Mouse (Mus musculus): ENCODE results near the gene Klhl41.

The Klhl41 gene

DNA sequence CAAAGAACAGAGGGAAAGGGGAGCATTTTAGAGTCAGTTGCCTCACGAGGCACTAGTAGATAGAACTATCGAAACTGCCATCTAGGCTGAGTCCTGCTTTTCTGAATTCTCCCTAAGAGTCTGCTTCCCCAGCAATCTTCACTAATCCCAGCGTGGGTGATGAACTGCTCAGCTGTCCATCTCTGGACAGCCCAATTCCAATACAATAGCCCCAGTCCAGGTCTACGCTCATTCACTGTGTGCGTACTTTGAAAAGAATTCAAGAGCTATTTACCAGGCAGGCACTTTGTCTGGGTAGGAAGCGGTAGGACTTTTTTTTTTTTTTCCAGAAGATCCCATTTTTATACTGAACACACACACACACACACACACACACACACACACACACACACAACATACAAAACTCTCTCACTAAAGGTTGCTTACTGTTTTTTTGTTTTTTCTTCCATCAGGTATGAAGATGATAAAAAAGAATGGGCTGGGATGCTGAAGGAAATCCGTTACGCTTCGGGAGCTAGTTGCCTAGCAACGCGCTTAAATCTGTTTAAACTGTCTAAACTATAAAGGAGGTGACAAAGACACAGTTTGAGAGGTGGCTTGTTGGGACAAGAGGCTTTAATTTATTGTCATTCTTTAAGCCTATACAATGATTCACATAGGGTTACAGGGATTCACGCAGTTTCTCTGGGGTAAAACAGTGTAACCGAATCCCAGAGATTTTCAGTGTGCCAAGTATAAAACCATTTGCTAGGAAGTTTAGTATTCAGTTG, 13.3 kb downstream of the Klhl41 start:
- in situ Hi-C loops (cut with MboI), result no loop called here

DNA sequence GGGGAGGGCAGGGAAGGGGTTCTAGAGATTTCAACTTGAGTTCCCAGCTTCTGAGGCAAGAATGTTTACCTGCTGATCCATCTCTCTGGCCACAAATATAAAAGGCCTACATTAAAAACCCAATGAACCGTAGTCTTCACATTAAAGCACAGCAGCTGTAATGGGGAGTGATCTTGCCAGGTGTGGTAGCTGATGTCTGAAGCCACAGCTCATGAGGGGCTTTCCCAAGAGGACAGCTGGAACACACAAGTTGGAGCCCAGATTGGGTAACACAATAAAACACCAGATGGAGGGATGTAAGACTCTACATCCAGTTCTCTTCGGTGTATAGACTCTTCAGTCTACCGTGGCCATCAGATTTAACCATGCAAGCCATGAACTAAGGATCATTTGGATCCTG, 14.6 kb downstream of the Klhl41 start:
- in situ Hi-C loops (cut with MboI), result no loop called here

DNA sequence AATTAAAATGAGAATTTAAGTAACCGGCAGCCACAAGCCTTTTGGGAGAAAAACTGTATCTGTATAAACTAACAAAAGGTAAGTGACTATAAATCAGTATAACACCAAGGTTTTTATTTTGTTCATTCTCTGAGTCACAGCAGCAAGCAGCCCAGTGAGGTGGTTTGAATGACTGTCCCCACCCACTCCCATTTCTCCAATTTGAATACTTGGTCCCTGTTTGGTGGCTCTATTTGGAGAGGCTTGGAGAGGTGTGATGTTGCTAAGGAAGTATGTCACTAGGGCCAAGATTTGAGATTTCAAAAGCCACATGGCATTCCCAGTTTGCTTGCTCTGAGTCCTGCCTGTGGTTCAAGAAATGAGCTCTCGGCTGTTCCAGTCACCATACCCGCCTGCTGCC, 20.3 kb downstream of the Klhl41 start:
- in situ Hi-C loops (cut with MboI), result no loop called here

DNA sequence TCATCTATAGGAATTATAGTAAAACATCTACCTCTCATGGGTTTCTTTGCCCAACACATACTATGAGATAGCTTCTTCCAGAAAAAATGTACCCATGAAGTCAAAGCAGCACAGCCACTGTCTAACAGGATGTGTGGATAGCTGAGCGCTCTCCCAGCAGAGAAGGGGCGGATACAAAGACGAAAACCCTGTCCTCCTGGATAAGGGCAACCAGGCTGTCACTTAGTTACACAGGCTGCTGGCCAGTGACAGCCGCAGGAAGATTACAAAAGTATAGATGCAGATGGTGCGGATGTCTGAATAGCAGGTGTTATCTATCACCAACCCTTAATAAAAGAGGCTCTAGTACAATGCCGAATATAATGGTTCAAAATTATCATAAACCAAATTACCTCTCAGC, 20.9 kb downstream of the Klhl41 start:
- in situ Hi-C loops (cut with MboI), result no loop called here

DNA sequence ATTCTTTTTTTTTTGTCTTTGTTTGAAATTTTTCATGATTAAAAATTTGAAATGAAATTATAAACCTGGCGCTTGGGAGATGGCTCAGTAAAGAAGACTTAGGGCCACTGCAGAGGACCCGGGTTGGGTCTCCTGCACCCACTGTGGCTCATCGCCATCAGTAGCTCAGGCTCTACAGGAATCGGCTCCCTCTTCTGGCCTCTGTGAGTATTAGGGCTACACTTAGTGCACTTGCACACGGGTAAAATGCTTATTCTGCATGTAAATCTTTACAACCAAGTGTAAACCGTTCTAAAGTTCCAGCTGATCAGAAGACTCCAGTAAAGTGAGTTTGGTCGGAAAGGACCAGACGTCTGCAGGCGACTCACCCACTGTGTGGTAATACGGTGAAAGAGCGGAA, 23.6 kb downstream of the Klhl41 start:
- in situ Hi-C loops (cut with MboI), result no loop called here

DNA sequence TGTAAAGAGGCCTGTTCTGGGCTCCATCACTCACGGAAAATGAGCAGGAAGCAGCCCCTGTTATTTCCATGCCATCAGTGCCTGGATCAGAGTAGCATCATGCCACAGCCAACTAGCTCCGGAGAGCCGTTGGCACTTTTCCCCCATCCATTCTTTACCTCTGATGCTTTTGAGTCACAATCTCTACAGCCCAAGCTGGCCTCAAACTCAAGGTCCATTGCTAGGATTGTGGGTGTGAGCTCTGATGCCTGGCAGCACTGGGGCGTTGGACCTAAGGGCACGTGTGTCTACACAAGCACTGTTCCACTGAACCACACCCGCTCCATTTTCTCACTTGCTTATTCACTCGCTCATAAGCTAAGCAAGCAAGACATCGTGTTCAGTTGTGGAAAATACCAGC, 30.5 kb downstream of the Klhl41 start:
- in situ Hi-C loops (cut with MboI), result loop anchor here (25.0 kb wide), 1 partner anchor 1512 kb away; the partner anchor contains the start of gene Dync1i2

DNA sequence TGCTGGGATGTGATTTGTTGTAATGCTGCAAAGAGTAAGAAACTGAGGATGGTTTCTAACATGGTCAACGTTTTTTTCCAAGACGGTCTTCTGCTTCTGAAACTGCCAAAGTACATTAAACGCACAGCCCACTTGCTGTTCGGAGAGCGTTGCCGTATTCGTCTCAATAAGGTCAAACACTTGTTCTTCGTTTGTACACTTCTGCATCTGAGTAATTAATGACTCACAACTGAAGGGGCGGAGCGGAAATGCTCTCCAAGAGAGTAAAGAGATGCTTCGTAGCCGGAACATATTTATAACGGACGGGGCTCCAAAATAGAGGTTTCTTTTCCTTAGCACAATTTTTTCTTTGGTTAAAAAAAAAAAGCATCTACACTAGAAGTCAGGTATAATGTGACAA, 42.3 kb downstream of the Klhl41 start:
- in situ Hi-C loops (cut with MboI), result loop anchor here (25.0 kb wide), 1 partner anchor 1500 kb away; the partner anchor contains the start of gene Dync1i2

DNA sequence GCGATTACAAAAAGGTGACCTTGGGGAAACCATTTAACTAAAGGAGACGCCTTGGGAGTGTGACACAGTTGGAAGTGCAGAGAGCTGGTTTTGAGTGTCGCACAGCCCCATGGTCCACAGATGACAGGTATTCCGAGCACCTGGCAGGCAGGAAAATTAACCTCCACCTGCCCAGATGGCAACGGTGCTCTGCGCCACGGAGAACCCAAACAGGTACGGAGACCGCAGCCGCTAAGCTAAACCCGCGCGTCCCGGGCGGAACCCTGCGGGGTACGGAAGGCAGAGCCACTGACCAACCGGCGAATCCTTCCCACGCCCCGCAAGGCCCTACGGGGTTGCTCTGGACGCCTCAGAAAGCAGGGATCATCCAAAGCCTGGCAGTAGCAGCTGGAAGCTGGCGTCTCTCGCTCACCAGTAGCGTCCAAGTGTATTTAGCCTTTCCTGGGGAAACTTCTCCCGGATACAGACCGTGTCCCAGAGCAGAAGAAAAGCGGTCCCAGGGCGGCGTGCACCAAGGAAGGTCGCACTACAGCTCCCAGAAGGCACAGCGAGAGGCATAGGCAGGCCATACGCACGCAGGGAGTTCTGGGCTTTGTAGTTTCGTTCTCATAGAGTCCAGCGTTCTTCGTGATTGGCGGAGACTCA, 43.2 kb downstream of the Klhl41 start, which contains the start of gene Fastkd1:
Fastkd1 (minus strand) TSS at position 536 of the 645 bp plus-strand sequence.
- in situ Hi-C loops (cut with MboI), result loop anchor here (25.0 kb wide), 1 partner anchor 1499 kb away; the partner anchor contains the start of gene Dync1i2

DNA sequence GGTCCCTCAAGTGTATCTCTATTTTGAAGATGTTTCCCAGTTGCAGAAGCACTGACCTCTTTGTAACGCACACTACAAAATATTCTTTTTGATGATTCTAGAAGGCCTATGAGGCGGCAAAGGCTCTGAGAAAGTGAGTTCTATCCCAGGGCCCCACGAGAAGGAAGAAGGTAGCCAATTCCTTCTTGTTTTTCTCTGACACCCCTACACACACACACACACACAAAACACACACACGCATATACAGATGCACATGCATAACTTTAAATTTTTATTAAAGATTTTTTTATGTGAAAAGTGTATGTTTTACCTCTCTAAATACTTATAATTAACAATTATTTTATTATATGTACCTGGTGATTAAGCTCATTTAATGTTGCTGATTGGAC, 43.7 kb downstream of the Klhl41 start:
- in situ Hi-C loops (cut with MboI), result loop anchor here (25.0 kb wide), 1 partner anchor 1499 kb away; the partner anchor contains the start of gene Dync1i2

DNA sequence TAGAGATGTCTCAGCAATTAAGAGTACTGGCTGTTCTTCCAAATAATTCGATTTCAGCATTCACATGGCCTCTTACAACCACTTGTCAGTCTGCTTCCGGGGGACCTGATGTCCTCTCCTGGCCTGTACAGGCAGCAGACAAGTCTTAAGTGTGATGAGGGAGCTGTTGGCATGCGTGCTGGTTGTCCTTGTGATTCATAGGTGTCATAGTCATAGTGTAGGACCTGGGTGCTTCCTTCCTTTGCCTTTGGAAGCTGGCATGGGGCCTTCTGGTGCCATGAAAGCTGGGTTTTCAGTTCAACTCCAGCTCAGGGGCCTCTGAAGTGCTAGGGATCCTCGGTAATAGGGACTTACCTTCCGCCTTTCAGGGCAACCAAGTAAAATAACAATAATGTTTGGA, 44.2 kb downstream of the Klhl41 start:
- in situ Hi-C loops (cut with MboI), result loop anchor here (25.0 kb wide), 1 partner anchor 1498 kb away; the partner anchor contains the start of gene Dync1i2

DNA sequence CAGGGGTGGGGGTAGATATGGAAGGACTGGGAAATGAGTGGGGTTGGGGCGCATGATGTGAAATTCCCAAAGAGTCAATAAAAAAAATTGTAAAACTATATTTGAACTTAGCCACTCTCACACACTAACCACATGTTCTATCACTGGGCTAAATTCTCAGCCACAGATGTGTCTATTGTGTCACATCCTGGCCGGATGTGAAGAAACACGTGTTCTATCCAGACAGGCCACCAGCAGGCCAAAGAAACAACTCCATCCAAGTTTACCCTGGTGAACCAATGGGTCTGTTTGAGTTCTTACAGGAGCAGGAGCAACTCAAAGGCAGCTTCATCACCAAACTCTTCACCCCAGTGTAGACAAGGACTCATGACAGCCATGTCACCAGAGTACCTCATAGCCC, 46.6 kb downstream of the Klhl41 start:
- in situ Hi-C loops (cut with MboI), result loop anchor here (25.0 kb wide), 1 partner anchor 1496 kb away; the partner anchor contains the start of gene Dync1i2

DNA sequence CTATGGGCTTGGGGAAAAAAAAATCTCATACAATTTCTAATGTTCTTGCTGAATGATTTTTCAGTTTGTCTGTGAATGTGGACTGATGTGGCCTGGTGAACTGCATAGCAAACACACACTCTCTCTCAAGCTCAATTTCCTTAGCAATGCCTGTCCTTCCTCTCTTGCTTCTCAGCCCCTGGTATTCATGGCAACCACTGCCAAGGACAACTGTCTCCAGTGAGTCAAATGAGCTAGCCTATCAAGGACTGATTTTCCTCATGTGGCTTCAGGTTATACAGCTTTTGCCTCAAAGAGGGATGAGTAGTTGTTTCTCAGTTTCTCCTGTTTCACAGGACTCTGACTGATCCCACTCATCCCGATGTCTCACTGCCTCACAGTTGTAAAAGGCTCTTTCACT, 49.2 kb downstream of the Klhl41 start:
- in situ Hi-C loops (cut with MboI), result loop anchor here (25.0 kb wide), 1 partner anchor 1493 kb away; the partner anchor contains the start of gene Dync1i2

DNA sequence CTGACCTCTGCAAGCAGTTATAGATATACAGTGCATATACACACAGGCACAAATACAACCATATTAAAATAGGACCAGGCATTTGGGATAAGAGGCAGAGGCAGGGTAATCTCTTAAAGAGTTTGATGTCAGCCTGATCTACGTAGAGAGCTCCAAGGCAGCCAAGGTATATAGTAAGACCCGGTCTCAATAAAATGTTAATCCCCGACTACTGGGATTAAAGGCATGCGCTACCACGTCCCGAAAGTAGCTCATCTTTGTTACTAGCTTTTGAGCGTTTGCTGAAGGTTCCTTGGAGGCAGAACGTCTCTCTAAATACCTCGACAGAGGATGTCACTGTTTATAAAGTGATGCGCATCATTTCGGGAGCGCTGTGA, 52.3 kb downstream of the Klhl41 start, which contains the start of gene Ppig:
Ppig (plus strand) TSS at position 273 of the 377 bp plus-strand sequence.
- in situ Hi-C loops (cut with MboI), result loop anchor here (25.0 kb wide), 1 partner anchor 1490 kb away; the partner anchor contains the start of gene Dync1i2

DNA sequence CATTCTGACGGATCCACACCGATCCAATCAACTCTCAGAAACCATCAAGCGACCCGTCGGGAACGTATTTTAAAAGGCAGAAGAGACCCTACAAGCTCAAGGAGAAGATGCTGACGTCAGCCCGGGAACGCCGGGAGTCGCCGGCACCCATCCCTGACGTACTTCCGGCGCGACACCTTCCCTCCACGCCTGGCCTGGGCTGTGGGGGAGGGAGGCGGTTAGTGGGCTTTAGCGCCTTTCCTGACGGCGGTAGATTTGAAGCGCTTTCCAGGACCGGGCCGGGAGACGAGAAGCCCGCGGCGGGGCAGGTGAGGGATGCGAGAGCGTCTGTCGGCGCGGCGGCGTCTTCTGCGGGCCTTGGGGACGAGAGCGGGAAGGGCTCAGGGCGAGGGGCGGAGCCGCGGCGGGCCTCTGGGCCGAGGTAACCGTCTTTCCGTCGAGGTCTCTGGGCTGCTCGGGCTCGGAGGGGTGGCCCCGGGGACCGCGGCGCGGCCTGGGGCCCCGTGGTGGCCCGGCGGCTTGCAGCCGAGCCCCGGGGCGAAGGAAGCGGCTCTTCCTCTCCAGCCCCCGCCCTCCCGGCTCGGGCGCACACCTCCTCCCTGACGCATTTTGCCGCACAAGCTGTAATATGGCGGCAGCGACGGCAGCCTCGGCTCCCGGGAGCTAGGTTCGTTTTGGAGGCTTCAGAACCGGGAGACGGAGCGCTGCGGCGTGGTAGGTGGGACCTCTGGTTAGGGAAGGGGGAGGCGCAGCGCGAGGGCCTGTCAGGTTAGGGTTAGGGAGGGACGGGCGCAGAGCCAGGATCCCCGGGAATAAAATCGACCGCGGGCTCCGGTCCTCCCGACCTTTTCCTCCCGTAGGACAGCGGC, 53.0 kb downstream of the Klhl41 start:
- in situ Hi-C loops (cut with MboI), result loop anchor here (25.0 kb wide), 1 partner anchor 1489 kb away; the partner anchor contains the start of gene Dync1i2

DNA sequence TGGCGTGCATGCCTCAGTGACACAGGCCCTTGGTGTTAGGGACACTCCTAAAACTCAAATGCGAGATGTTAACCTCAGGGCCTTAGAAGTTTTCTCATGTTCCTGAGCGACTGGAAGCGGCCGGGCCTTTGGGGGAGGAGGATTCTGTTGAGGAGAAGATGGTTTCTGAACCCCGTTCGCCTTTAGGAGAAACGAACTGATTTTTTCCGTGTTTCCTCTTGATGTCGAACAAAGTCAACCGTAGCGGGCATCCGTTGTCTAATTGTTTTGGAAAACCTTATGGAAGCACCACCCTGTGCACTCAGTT, 53.6 kb downstream of the Klhl41 start:
- in situ Hi-C loops (cut with MboI), result loop anchor here (25.0 kb wide), 1 partner anchor 1489 kb away; the partner anchor contains the start of gene Dync1i2

All from mature B cell (primary cell).